Mouse (Mus musculus) thymus, postnatal 36 days (tissue): Measurements from ENCODE around the gene Tarbp1.
A peak's percentile ranks its signal among the peaks of the same experiment; 100 is the strongest.
"Not testable (repeated sequence)": the region's sequence is repeated elsewhere in the genome, so short reads cannot be mapped to it uniquely, and the experiment has no call there.

Source experiments
- DNase-seq, 2 experiments: peaks; one replicate each; pipeline ENCODE4 v3.0.0; 2022; ENCODE audit warnings: mixed read lengths in 2 of 2

Tarbp1 gene

DNA sequence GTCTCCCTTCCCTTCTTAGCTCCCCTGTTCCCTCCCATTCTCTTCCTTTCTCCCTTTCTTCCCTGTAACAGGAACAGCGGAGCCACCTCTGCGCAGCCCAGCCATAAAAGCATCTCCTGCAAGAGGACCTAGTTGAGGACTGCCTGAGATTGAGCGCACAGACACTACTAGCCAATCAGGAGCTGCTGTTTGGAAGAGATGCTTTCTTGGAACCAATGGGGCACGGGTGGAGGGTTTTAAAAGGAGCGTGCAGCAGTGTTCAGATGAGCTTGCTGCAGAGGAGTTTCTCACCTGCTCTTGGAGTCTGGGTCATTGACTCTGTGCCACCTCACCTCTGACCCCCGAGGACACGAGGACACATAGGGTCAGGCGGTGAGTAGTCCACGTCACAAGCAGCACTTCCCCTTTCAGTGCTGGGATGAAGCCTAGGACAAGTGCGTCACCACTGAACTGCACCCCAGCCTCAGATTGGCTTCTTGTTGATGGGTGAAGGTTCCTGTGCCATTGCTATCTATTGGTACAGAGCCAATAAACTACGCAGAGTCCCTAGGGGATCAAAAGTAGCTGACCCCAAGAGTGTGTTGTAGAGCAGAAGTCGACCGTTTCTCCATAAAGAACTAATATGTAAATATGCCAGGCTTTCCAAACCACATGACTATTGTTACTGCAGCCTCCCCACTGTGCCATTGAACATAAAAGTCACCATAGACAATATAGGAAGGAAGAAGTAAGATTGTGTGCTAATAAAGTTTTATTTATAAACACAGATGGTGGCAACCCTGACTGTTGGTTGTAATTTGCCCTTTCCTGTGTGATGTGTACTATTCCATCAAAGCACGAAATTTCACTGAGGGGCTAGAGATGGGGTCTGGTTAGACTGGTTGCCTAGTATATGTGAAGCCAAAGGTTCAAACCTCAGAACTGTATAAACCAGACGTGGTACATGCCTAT, 19.6 kb upstream of the Tarbp1 start:
- DNase-seq, result no peak

DNA sequence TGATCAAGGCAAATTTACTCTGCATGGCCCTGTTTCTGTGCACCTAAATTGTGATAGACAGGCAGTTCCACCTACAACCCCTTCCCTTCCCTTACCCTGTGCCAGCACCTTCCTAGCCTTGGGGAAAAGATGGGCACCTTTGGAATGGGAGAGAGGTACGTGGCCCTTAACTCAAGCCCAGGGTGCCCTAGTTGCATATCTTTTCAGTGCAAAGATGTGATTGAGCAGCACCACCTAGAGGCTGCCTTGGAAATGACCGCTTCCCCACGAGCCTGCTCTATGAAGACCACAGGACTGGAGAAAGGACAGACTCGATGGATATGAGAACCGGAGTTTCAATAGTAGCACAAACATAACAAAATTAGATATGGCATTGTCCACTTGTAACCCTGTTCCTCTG, 8.1 kb upstream of the Tarbp1 start:
- peak; percentile 63 to 75 for DNase-seq

DNA sequence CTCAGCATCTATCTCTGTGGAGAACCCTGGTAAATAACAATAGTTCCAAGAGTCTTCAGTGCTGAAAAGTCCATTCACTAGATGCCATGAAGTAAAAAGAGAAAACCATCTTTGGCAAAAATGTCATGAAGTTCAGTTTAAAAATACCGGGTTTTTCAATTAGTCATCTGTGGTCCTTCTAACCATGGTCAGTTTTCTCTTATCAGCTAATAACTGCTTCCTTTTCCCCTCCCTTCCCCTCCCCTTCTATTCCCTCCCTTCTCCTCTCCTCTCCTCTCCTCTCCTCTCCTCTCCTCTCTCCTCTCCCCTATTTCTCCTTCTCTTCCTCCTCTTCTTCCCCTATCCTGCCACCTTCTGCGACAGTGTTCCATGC, 7.5 kb upstream of the Tarbp1 start:
- no peak for DNase-seq

DNA sequence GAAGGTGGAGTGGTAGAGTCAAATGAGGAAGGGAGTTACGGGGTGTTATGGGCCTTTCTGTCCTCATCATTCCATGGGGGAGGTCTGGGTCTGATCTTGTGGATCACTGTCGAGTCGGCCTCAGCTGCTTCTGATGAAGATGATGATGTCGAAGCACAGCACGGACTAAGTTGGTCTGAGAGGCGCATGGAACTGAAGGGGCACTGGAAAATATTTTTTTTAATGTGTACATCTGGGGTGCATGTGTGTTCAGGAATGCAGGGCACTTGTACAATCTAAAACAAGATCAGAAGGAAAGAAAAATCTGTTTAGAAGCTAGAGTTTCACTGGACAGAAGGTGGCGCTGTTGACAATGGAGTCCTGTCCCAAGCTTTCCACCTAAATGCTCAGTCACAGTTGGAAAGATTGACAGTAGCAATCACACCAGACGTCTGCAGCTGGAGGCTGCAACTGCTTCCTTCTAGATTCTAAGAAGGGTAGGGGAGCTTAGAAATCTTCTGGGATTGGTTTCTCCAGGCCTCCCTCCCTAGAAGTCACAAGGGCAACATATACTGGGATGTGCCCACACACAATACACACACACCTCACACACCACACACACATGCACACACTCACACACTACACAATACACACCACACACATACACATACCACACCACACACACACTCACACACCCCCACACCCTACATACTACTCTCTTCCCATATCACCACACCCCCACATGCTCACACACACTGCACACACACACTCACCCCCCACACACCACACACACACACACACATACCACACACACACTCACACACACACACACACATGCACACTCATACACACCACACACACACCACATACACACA, 6.9 kb upstream of the Tarbp1 start:
- peak in 1 of 2 experiments; percentile 35 for DNase-seq

DNA sequence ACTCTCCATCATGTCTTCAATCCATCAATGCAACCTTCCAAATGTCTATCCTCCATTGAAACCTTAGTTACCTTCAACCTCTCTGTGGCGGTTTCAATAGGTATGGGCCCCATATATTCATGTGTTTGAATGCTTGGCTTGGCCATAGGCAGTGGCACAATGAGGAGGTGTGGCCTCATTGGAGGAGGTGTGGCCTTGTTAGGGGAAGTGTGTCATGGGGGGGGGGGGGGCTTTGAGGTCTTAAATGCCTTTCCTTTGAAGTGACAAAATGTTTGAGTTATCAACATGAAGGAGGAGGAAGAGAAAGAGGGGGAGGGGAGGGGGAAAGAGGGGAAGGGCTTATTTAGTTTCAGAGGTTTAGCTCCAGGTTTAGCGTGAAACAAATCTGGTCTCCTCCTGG, 5.5 kb upstream of the Tarbp1 start:
- no peak for DNase-seq

DNA sequence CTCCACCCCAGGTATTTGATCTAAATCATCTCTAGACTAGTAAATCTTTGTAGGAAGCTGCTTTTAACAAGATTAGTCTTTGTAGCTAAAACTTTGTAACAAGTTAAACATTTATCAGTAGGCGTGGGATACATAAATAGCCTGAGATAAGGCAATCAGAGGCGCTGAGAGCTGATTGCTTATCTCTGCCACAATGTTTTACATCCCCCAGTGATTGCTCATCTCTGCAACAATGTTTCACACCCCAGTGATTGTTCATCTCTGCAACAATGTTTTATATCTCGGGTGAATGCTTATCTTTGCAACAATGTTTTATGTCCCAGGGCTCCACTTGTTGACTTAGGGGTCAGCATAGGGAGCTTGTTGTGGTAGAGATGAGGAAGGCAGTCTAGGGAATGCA, 3.8 kb upstream of the Tarbp1 start:
- no peak for DNase-seq

DNA sequence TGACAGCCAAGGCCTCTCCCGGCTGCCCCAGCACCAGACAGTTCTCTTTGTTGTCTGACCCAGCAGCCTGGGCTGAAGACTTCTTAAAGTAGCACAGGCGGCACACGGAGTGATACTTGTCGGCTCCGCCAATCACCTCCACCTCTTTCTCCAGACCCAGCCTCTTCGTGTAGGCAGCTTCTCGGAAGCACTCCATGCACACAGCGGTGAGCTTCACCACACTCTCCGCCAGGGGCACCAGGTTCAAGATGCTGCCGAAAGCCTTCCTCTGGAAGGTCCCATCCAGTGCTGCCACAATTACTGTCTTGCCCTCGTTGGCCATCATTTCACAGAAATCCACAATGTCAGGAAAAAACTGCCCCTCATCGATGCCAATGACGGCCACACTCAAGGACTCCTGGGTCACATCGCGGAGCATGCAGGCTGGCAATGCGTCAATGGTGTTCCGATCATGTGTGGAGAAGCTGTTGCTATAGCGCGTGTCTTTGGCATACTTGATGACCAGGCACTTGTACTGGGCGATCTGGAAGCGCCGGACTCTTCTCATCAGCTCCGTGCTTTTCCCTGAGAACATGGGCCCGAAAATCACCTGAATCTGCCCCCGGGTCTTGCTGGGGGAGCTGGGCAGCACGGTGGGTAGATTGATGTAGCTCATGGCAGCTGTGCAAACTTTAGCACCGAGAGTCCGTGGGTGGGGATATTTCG, 1.4 kb upstream of the Tarbp1 start:
- DNase-seq, result peak; percentile 11 to 36

DNA sequence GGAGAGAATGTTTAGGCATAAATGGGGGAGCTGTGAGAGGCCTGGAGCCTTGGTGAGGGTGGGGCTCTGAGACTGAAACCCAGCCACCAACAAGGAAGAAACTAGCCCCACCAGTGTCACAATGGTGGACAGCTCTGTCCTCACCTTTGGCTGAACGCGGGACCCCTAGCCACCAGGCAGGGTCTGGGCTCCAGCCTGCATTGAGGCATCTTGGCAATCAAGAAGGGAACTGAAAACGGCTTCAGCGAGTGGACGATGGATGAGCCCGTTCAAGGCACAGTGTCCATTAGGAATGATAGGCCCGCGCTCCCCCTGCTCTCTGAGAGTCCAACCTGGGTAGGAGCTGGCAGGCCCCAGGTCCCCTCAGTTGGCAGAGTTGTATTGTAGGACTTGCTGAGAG, 873 bp upstream of the Tarbp1 start:
- not testable (repeated sequence) for DNase-seq

DNA sequence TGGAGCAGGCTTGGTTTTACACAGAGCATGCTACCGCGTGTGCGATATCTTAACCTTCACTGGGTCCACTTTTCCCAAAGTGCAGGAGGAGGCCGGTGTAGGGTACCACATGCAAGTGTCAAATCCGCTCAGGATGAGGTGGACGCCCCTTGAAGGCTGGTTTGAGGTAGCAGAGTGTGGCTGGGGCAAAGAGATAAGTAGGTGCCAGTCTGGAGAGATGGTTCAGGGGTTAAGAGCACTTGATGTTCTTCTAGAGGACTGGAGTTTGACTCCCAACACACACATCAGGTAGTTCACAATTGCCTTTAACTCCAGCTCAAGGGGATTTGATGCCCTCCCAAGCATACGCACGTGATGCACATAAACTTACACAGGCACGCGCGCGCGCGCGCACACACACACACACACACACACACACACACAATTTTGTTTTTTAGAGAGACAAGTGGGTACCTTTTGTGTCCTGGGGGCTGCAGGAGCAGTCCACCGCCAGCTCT, 1.0 kb downstream of the Tarbp1 start:
- DNase-seq, result no peak

DNA sequence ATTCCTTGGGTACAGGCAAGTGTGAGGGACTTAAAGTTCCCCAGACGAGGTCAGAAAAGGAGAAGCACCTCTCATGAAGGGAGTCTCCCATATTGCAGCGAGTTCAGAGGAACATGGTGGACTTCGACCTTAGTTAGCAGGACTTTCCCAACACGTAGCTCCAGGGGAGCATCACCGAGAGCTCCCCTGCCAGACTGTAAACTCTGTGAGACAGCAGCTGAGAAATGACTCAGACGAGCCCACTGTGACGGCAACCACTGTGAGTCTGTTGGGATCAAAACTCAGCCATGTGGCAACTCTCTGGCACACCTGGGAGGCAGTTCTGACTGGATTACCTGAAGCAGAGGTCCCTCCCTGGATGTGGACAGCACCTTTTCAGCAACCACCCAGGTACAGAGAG, 10.8 kb downstream of the Tarbp1 start:
- no peak for DNase-seq

DNA sequence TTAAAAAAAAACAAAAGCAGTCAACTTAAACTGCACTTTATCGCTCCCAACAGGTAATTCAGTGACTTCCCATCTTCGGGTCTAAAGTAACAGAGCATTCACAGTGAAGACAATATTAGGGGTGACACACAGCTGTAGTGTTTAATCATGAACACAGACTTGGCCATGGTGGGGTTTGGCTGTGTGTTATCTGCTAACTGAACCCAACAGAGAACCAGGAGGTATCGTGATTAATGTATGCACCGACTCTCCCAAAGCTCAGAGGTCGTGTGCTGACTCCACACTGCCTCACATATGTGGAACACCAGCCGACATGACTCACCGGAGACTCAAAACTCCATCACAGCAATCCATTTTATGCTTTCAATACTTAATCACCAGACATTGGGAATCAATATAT, 13.1 kb downstream of the Tarbp1 start:
- DNase-seq, result no peak

DNA sequence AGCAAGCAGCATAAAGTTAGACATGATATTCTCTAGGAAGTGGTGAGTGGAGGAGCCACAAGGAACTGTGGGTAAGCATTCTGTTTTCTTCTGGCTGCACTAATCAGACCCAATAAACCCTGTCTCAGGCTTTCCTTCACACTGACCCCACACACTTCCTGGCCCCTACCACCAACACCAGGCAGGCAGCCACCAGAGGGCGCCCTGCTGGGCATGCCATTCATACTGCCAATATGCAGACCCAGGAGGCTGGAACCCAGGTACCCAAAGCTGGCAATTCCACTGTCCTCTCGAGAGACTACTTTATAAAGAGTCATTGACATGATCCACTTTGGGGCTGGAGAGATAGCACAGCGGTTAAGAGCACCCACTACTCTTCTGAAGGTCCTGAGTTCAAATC, 14.6 kb downstream of the Tarbp1 start:
- DNase-seq, result peak; percentile 71 to 72

DNA sequence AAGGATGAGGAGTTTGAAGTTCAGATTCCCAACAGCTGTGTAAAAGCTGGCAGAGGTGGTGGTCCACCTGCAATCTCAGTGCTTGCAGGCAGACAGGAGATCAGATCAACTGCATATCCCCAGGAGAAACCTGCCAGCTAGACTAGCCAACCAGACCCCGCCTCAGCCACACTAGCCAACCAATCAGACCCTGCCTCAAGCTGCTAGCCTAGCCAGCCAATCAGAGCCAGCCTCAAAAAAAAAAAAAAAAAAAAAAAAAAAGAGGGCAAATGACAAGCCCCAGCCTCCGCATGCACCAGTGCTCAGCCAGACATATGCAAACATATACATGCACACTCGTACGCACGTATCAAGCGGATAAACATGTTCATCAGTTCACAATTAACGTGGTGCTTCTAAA, 19.5 kb downstream of the Tarbp1 start:
- peak; percentile 13 to 34 for DNase-seq

DNA sequence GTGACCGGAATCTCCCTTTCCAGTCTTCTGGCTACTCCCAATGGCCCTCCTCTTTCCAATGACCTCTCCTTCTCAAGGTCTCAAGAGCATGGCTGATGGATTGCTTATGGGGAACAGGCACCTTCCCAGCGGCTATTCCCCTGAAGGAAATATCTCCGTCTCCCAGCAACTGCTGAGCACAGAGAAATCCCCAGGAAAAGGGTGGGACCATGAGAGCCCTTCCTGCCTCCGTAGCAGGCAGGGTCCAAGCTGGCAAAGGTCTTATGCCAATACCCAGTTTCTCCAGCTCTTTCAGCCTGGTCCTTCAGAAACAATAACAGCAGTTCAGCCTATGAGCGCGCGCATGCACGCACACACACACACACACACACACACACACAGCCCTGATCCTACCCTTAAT, 23.7 kb downstream of the Tarbp1 start:
- DNase-seq, result no peak

DNA sequence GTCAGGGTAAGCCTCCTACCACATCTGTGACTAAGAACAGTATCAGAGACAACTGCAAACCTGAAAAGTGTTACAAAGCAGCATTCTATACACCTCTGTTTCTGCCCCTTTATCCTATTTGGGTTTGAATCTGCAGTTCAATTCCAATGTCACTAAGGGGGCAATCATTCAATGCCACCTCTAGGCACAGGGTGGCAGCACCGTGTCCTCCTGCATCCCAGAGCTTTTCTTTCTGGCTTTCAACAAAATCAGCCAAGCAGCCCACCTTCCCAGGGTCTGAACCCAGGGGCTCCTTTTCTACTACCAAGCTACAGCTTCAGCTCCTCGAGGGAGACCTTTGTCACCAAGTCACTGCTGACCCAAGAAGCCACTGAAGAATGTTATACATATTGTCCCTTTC, 35.9 kb downstream of the Tarbp1 start:
- no peak for DNase-seq

DNA sequence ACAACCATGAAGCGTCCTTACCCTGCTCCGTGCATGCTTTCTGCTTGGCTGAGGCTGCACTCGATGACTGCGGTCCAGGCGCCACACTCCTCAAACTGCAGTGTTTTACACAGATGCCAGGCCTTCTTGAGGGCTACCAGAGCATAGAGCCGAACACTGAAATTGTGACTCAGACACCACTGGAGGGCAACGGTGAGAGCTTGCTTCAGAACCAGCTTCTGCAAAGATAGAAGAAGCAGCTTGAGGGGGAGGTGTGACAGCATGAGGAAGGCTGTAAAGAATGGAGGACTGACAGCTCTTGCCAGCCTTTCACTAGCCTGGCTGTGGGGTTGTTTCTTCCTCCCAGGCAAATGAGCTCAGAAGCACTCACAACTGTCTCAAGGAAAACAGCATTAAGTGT, 41.0 kb downstream of the Tarbp1 start:
- no peak for DNase-seq

DNA sequence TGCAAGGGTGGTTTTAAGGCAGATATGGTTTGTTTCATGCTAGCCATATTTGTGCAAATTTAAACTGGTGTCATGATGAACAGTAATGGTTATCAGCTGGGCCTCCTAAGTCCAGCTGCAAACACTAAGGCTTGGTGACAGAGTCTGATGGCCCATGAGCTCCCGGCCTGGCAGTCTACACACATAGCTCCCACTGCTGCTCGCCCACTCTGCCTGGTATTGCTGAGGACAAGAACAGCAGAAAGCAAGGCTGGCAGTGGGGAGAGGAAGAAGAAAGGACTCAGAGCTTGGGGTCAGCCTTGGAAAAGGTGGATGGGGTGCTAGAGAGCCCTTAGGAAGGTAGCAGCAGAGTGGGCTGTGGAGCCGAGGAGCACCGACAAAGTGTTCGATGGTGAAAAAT, 45.2 kb downstream of the Tarbp1 start:
- DNase-seq, result no peak

DNA sequence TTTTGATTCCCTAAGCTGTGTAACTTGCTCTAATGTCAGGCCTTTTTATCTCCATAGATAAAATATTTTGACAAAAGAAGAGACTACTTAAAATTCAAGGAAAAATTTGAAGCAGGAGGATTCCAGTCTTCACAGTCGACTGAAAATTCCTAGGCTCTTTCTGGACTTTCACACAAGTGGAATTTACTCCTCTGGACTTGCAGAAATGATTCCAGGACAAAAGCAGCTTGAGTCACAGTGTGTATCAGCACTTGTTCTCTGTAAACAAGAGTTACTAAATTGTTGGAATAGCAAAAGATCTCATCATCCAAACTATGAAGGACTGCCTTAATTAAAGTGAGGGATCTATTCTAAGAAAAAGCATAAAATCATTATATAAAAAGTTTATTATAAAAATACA, 49.9 kb downstream of the Tarbp1 start:
- DNase-seq, result no peak

DNA sequence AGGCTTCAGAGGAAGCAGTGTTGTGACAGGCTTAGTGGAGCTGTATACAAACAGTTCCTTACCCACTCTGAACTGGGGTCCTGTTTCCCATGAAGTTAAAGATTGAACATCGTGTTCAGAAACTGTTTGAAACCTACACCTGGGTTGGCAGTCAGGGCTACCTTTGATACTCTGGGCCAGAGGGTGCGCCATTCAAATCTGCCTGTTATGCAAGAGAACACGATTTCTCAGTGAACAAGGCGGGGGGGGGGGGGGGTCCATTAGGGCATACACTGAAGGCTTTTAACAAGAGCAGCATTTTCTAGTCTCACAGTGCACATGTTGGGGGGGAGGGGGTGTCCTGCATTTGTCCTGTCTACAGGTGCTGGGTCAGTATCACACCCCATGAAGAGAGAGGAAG, 50.7 kb downstream of the Tarbp1 start:
- DNase-seq, result no peak

DNA sequence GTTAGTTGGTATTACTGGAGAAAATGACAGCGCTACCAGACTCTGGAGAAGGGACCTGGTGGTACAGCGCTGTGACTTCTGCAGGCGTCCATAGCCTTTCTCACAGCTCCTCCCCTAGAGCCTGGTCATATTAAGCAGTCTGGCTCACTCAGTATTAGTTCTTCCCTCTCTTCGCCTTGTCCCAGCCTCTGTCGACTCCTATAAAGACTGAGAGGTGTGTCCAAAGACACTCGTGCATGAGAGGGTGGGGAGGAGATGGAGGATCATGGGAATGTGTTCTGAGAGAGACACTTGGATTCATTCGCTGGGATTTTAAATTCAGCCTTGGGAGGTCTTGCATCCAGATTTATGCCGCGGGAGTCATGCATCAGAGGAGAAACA, 52.0 kb downstream of the Tarbp1 start:
- DNase-seq, result no peak

DNA sequence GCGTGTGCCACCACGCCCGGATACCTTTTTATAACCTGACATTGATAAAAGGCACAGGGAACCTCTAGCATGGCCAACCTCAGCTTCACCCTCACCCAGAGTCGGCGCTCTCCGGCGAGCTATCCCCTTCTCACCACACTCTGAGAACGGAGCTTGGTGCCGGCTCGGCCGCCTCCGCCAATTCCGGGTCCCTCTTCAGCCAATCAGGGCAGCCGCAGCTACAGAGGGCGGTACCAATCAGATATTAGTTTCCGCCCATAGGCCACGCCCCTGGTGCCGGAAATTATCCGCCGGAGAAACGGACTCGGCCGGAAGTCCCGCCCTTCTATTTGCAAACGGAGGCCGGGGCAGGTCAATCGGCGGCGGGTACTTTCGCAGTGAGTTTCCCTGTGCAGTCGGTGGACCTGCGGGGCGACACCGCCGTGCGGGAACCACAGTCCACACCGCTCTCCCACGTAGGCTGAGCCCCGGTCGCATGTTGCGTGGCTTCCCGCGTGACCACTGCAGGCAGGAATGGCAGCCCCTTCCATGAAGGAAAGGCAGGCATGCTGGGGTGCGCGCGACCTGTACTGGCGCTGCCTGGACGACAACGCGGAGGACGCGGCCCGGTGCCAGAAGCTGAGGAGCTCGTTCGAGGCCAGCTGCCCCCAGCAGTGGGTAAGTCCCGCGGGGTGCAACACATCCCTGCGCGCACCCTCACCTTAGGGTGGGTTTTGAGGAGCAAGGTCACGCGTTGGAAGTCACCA, 52.5 kb downstream of the Tarbp1 start, which contains the start of gene Coa6:
TSS of gene Coa6 (plus strand) at position 342 of the 746 bp plus-strand sequence.
- peak; percentile 98 for DNase-seq

DNA sequence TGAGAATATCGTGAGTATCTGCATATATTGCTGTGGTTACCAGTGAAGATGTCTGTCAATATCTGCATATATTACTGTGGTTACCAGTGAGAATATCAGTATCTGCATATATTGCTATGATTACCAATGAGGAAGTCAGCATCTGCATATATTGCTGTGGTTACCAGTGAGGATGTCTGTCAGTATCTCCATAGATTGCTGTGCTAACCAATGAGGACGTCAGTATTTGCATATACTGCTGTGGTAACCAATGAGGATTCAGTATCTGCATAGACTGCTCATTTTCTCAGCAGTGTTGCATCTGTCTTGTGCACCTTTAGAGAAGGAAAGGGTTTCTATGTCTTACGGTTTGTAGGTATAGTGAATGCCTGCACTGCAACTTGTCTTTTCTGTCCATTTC, 54.0 kb downstream of the Tarbp1 start:
- no peak for DNase-seq
